Mouse (Mus musculus) kidney, postnatal 0 days (tissue): ENCODE data around the gene Mapk3. TPM values are rescaled to one million over a fixed set of nuclear protein-coding genes. Genes with fewer than 3 reads are reported as not detected.
"Not testable (repeated sequence)": the region's sequence is repeated elsewhere in the genome, so short reads cannot be mapped to it uniquely, and the experiment has no call there.

Experiments used
- ATAC-seq: fragments of 200-750 bp; cut with Nextera tagmentation; replicated peaks from 2 replicates; pipeline ENCODE4 v1.8.0; 2017; ENCODE audit warnings: low read depth, moderate number of reproducible peaks, moderate TSS enrichment, moderate library complexity; ENCODE audit not compliant: low FRiP score
- DNase-seq: peaks from one replicate; pipeline ENCODE4 v3.0.0-alpha.2; 2016; ENCODE audit warnings: low spot score
- H3K27ac ChIP-seq: fragments of 300-500 bp; sonication (generic); 2 replicates; pipeline ENCODE4 v1.5.1; 2014; ENCODE audit warnings: mild to moderate bottlenecking
- H3K27me3 ChIP-seq: fragments of 300-500 bp; sonication (generic); 2 replicates; pipeline ENCODE4 v1.6.1; 2014; ENCODE audit warnings: low read length, mixed read lengths; ENCODE audit not compliant: insufficient read depth
- H3K36me3 ChIP-seq: fragments of 300-500 bp; sonication (generic); 2 replicates; pipeline ENCODE4 v1.6.1; 2014; ENCODE audit warnings: low read length, mixed read lengths; ENCODE audit not compliant: insufficient read depth
- H3K4me1 ChIP-seq: fragments of 300-500 bp; sonication (generic); replicated peaks from 2 replicates; pipeline ENCODE4 v1.6.1; 2014; ENCODE audit warnings: antibody characterized with exemption, low read length, mixed read lengths; ENCODE audit not compliant: insufficient read depth
- H3K4me2 ChIP-seq: fragments of 300-500 bp; sonication (generic); 2 replicates; pipeline ENCODE4 v1.6.1; 2014; ENCODE audit warnings: mild to moderate bottlenecking, low read length, moderate library complexity, mixed read lengths
- H3K4me3 ChIP-seq: fragments of 300-500 bp; sonication (generic); replicated peaks from 2 replicates; pipeline ENCODE4 v1.5.1; 2014; ENCODE audit warnings: low read depth, low read length
- H3K9ac ChIP-seq: fragments of 300-500 bp; sonication (generic); 2 replicates; pipeline ENCODE4 v1.6.1; 2014; ENCODE audit warnings: low read depth, low read length
- H3K9me3 ChIP-seq: fragments of 300-500 bp; sonication (generic); replicated peaks from 2 replicates; pipeline ENCODE4 v1.6.1; 2016; ENCODE audit warnings: low read length, inconsistent platforms, mixed read lengths
- CTCF ChIP-seq: IDR thresholded peaks from 2 replicates; pipeline ENCODE4 v1.5.1; 2016; ENCODE audit warnings: antibody characterized with exemption, low read depth, mild to moderate bottlenecking, moderate library complexity
- WGBS: fragments of 180-500 bp; shearing (Covaris S2); extraction: QIAGEN DNeasy Blood & Tissue Kit; methylation state at CpG from one replicate; pipeline ENCODE4 v1.1.7; 2014; 5-methylcytosine and 5-hydroxymethylcytosine counted together
- polyA plus RNA-seq: library from polyadenylated mRNA; unstranded; fragments of >200 nt; fragmentation: Nextera tagmentation; extraction: Ambion mirVana; gene quantifications from 2 replicates; pipeline ENCODE4 v1.2.1, GENCODE M21; 2015

Mapk3 gene
- polyA plus RNA-seq, 1 experiment from 2014 or later = 63.0 TPM

DNA sequence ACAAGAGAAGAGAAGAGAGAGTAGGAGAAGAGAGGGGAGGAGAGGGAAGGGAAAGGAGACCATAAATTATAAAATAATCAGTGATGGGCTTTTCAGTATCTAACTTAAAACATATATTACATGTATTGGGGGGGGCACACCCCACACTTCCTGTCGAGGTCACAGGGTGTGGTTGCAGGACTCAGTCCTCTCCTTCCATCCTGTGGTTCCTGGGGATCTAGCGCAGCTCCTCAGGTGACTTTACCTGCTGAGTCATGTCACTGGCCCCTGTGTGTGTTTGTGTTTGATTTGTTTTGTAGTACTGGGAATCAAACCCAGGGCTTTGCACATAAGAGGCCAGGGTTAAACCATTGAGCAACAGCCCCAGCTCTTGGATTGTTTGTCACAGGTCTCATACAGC, 15.1 kb downstream of the Mapk3 start:
- Histone ChIP-seq H3K9ac (no peak overlapping the region), H3K27me3 (no peaks in the 10 kb centered on the region), H3K36me3 (peaks cover 22% of the 10 kb centered on the region), H3K27ac (no peak overlapping the region), H3K9me3 (no peaks in the 10 kb centered on the region), H3K4me3 (no peak overlapping the region), H3K4me1 (peaks cover 17% of the 10 kb centered on the region), H3K4me2 (no peak overlapping the region)
- DNase-seq (no peak), ATAC-seq (no peak)
- no peak for TF ChIP-seq CTCF
- WGBS = 70% methylated on average over 2 of the region's 2 CpGs

DNA sequence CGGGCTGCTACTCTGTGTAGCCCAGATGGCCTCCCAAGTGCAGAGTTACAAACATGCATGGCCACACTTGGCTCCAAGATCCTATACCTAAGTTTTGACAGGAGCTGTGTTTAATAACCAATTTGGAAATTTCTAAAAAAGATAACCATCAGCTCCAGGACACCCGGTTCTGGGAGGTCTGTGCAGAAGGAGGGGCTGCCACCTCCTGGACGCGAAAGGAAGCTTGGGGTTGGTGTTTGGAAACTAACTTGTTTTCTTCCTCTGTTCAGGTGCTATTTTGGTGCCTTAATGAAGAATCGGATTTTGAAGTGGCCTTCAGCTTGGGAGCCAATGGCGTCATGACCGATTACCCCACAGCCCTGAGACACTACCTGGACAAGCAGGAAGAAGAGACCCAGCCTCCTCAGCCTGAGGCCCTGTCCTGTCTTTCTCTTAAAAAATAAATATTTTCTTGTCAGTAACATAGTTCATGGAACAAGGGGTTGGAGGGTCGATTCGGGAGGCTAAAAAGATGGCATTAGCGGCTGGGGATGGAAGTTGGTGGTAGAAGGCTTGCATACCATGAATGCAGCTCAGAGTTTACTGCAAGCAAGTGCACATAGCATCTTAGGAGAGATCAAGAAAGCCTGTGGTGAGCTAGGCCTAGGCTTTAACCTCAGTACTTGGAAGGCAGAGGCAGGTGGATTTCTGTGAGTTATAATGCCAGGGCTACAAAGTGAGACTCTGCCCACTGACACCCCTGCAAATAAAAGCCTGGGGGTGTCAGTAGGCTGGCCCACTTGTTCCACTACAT, 16.0 kb downstream of the Mapk3 start:
- no peak for DNase-seq
- WGBS = 76% methylated on average over 10 of the region's 10 CpGs
- Histone ChIP-seq H3K4me3 (no peak overlapping the region), H3K9ac (no peak overlapping the region), H3K4me1 (peaks cover 17% of the 10 kb centered on the region), H3K27ac (peak overlapping the region; percentile 91), H3K27me3 (no peaks in the 10 kb centered on the region), H3K4me2 (no peak overlapping the region), H3K36me3 (peaks cover 14% of the 10 kb centered on the region; the same call in 1 of the 2 replicates), H3K9me3 (no peaks in the 10 kb centered on the region)
- ATAC-seq = no peak
- peak; percentile 58; the same call in 1 of the 2 replicates for TF ChIP-seq CTCF

DNA sequence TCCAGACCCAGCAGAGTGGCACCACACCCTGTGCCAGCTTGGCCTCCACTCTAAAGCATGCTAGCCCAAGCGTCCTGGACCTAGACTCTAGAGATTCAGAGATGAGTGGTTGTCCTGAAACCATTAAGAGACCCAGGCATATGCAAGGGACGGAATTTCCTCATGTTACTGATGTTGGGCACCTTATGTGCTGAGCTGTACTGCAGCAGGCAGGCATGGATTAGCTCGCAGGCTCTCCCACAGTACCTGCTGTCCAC, 16.5 kb downstream of the Mapk3 start:
- H3K36me3 ChIP-seq = peaks cover 10% of the 10 kb centered on the region; the same call in 1 of the 2 replicates
- TF ChIP-seq CTCF = no peak
- WGBS = 61% methylated on average over 3 of the region's 3 CpGs
- no peak overlapping the region for H3K9ac ChIP-seq
- H3K9me3 ChIP-seq = no peaks in the 10 kb centered on the region
- DNase-seq (no peak), ATAC-seq (no peak)
- H3K27ac ChIP-seq = peak overlapping the region; percentile 91
- H3K4me3 ChIP-seq = no peak overlapping the region
- H3K27me3 ChIP-seq = no peaks in the 10 kb centered on the region
- H3K4me2 ChIP-seq = peak overlapping the region; percentile 91
- H3K4me1 ChIP-seq = peaks cover 20% of the 10 kb centered on the region

DNA sequence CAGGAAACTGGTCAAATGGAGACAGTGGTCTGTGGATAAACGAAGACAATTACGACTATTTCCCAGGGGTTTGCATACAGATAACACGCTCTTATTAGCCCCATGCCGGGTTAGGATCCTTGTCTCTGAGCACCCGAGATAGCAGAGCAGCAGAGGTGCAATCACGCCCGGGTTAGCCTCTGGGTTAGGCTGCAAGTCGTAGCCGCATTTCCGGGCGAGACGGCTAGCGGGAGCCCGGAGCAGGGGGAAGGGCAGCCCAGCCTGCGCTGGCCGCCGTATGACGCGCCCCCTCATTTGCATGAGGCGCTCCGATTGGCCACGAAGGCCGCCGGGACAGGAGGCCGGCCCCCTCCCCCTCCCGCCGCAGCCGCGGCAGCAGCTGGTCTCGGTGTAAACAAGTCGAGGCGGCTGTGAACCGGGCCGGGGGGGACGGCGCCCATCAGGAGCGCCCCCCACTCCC, 17.2 kb downstream of the Mapk3 start, which contains the start of gene Ypel3:
Gene Ypel3 (plus strand): TSS at position 358 of the 460 bp plus-strand sequence.
- Histone ChIP-seq H3K27me3 (no peaks in the 10 kb centered on the region), H3K36me3 (peaks cover 6% of the 10 kb centered on the region; the same call in 1 of the 2 replicates), H3K9me3 (no peaks in the 10 kb centered on the region), H3K4me1 (peaks cover 27% of the 10 kb centered on the region), H3K9ac (peak within 1 kb of the TSS; percentile 96), H3K4me3 (peak within 1 kb of the TSS; percentile 70), H3K4me2 (peak within 1 kb of the TSS; percentile 91), H3K27ac (peak within 1 kb of the TSS; percentile 91)
- ATAC-seq (peak; percentile 88), DNase-seq (peak; percentile 96)
- TF ChIP-seq CTCF = no peak
- 1% methylated on average over 29 of the region's 37 CpGs for WGBS

DNA sequence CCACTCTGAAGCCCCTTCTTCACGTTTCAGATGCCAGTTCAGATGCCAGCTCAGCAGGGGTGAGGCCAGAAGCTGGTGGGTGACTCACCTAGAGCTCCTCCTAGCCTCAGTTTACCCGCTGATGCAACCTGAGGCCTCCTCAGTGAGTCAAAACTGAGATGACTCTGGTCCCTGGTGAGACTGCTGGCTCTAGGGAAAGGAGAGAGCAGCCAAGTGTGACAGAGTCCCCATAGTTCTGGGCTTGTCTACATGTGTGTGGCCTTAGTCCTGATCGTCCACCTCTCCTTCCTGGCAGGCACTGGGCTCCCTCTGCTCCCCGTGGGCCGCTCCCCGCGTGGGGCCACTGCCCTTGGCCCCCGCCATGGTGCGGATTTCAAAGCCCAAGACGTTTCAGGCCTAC, 18.1 kb downstream of the Mapk3 start:
- H3K4me1 ChIP-seq = peaks cover 28% of the 10 kb centered on the region
- peaks cover 6% of the 10 kb centered on the region; the same call in 1 of the 2 replicates for H3K36me3 ChIP-seq
- H3K27ac ChIP-seq = peak overlapping the region; percentile 91
- 28% methylated on average over 9 of the region's 10 CpGs for WGBS
- no peaks in the 10 kb centered on the region for H3K9me3 ChIP-seq
- H3K27me3 ChIP-seq = no peaks in the 10 kb centered on the region
- no peak for TF ChIP-seq CTCF
- H3K9ac ChIP-seq = peak overlapping the region; percentile 96
- ATAC-seq = no peak; the same call in 1 of the 2 replicates
- DNase-seq = peak; percentile 46
- peak overlapping the region; percentile 70 for H3K4me3 ChIP-seq
- peak overlapping the region; percentile 91 for H3K4me2 ChIP-seq

DNA sequence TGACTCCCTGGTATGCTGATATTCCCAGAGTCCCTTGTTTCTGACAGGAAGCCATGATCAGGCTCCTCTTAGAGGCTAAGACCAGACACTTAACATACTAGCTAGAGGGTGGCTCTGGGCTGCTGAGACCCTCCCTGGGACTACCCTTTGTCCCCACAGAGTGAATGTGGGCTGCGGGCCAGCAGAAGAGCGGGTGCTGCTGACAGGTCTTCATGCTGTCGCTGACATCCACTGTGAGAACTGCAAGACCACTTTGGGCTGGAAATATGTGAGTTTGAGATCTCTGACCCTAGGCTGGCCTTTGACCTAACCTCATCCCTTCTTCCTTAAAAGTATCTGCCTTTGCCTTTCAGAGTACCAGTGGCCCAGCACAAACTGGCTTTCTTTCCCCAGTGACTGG, 18.7 kb downstream of the Mapk3 start:
- 84% methylated on average over 3 of the region's 3 CpGs for WGBS
- peaks cover 6% of the 10 kb centered on the region; the same call in 1 of the 2 replicates for H3K36me3 ChIP-seq
- no peaks in the 10 kb centered on the region for H3K9me3 ChIP-seq
- ATAC-seq (no peak), DNase-seq (no peak)
- H3K27me3 ChIP-seq = no peaks in the 10 kb centered on the region
- peaks cover 28% of the 10 kb centered on the region for H3K4me1 ChIP-seq
- H3K4me3 ChIP-seq = peak overlapping the region; percentile 70; the same call in 1 of the 2 replicates
- peak overlapping the region; percentile 91 for H3K4me2 ChIP-seq
- TF ChIP-seq CTCF = no peak
- no peak overlapping the region for H3K27ac ChIP-seq
- no peak overlapping the region; the same call in 1 of the 2 replicates for H3K9ac ChIP-seq

DNA sequence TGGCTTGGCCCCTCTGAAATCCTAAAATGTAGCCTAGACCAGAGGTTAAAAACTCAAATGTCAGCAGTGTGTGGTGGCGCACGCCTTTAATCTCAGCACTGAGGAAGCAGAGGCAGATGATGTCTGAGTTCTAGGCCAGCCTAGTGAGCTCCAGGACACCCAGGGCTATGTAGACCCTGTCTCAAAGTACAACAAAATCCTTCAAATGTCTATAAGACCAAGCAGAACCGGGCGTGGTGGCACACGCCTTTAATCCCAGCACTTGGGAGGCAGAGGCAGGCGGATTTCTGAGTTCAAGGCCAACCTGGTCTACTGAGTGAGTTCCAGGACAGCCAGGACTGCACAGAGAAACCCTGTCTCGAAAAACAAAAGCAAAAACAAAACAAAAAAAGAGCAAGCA, 19.7 kb downstream of the Mapk3 start:
- DNase-seq, H3K9me3 ChIP-seq, ATAC-seq, H3K36me3 ChIP-seq, H3K27me3 ChIP-seq, H3K9ac ChIP-seq, H3K4me2 ChIP-seq, H3K4me3 ChIP-seq, H3K27ac ChIP-seq: not testable (repeated sequence)
- peaks cover 28% of the 10 kb centered on the region for H3K4me1 ChIP-seq
- WGBS = 92% methylated on average over 7 of the region's 7 CpGs
